8 mouse cellular contexts compared by ENCODE assay signal in the genomic region with DNA sequence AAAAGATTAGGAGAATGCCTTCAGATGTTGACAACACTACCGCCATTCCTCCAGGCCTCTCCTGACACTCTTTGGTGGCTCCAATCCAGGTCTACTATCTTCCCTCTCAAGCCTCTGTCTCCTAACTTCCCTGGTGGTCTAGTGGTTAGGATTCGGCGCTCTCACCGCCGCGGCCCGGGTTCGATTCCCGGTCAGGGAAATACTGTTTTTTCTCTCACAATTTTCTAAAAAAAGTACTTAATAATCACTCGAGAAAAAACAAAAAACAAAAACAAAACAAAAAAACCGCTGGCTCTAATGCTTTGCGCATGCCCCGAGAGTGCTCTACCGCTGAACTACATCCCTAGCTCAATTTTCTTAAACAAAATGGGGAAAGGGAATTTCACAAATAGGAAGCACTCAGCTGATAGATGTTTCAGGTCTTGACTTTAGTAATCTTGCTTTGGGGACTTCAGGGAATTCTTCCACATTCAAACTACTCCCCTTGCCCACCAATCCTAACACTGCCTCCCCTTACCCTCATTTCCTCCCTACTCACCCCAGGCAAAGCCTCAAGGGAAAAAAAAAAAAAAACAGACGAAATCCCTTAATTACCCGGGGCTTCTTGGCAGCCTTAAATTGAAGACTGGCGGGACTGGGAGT. TPM values are rescaled to one million over a fixed set of nuclear protein-coding genes. Genes with fewer than 3 reads are reported as not detected.
DNase-seq lines count a peak whose midpoint lies in the region; ATAC-seq lines count a peak whose summit lies in the region.

No protein-coding gene starts in this region.

- 2% methylated on average over 17 of the region's 17 CpGs for WGBS in hindbrain, embryonic 15.5 days

- H3K9ac ChIP-seq in hindbrain, embryonic 15.5 days: peak overlapping the region; percentile 35; the same call in 1 of the 2 replicates

- DNase-seq in Muller cell, postnatal 12 days (ENCODE audit: inconsistent ontology term): peak; percentile 92
- peak; percentile 93 for DNase-seq in cerebellum, adult 9-10 months
- DNase-seq in frontal cortex, postnatal 25 days (ENCODE audit: low spot score in 2 of 2): peak; percentile 92 to 95
- DNase-seq in left cerebral cortex, adult 18-20 months (ENCODE audit: low spot score in 2 of 2): peak; percentile 91 to 94
- peak; percentile 64 to 88 for DNase-seq in lung, postnatal 4 days
- peak; percentile 95 to 99 for DNase-seq in right cerebral cortex, adult 2 months (ENCODE audit: low spot score in 2 of 2)
- DNase-seq in urinary bladder, postnatal 25 days (ENCODE audit: low spot score): peak; percentile 78

- peak; percentile 67 for ATAC-seq in hindbrain, embryonic 15.5 days (ENCODE audit: low FRiP score, low read depth)

- peak overlapping the region; percentile 75 for H3K4me3 ChIP-seq in hindbrain, embryonic 15.5 days

- H3K27ac ChIP-seq in hindbrain, embryonic 15.5 days (replicated peaks): peak overlapping the region; percentile 78

- H3K9me3 ChIP-seq in hindbrain, embryonic 15.5 days: no peaks in the 10 kb centered on the region

- H3K36me3 ChIP-seq in hindbrain, embryonic 15.5 days: no peaks in the 10 kb centered on the region

- H3K27me3 ChIP-seq in hindbrain, embryonic 15.5 days: no peaks in the 10 kb centered on the region

- H3K4me2 ChIP-seq in hindbrain, embryonic 15.5 days: peak overlapping the region; percentile 76

- H3K4me1 ChIP-seq in hindbrain, embryonic 15.5 days (replicated peaks): peaks cover 8% of the 10 kb centered on the region

RNA-seq across cellular contexts. Expression of gene Acp6, which starts 0.5 kb away (rescaled TPM):
- 19.6 and 20.6 TPM in 2 replicates for polyA plus RNA-seq in hindbrain, embryonic 15.5 days (2015; fragmentation: Nextera tagmentation; extraction: Ambion mirVana)
- 10 to 100 TPM; 23.4 to 33.5 TPM for total RNA-seq in left cerebral cortex, adult 18-20 months (2021)

Comparison
In these comparisons a context has a peak if more than half of its experiments do, and no peak if none do; other contexts are left out.
1. Peak in every context shown above with its lines: DNase-seq, ATAC-seq, H3K4me3 ChIP-seq and H3K27ac ChIP-seq.